ENCODE assay signal across 7 mouse cellular contexts in genomic region chr3:122619931-122620284, GRCm38 (mm10). TPM values are rescaled to one million over a fixed set of nuclear protein-coding genes. Genes with fewer than 3 reads are reported as not detected.
DNase-seq lines count a peak whose midpoint lies in the region; ATAC-seq lines count a peak whose summit lies in the region.

No protein-coding gene starts in this region.

- DNase-seq in thymus, adult 18-20 months, result peak; percentile 11 to 18
- DNase-seq in thymus, postnatal 4 days, result no peak
- DNase-seq in intestine, embryonic 14.5 days (ENCODE audit: low spot score), result no peak
- DNase-seq in natural killer cell, adult 2 months (ENCODE audit: low spot score in 2 of 2), result no peak
- DNase-seq in adrenal gland, adult 2 months, result no peak

- H3K4me1 ChIP-seq in embryonic facial prominence, embryonic 15.5 days, result peaks cover 18% of the 10 kb centered on the region
- peaks cover 24% of the 10 kb centered on the region for H3K4me1 ChIP-seq in intestine, embryonic 14.5 days (replicated peaks; ENCODE audit: control insufficient read depth, insufficient read depth, low read length)
- H3K4me1 ChIP-seq in midbrain, embryonic 13.5 days (replicated peaks), result peaks cover 41% of the 10 kb centered on the region

- H3K9ac ChIP-seq in embryonic facial prominence, embryonic 15.5 days, result peak overlapping the region; percentile 93
- H3K9ac ChIP-seq in intestine, embryonic 14.5 days (ENCODE audit: low read length), result peak overlapping the region; percentile 98
- H3K9ac ChIP-seq in midbrain, embryonic 13.5 days (replicated peaks), result peak overlapping the region; percentile 100

- WGBS in embryonic facial prominence, embryonic 15.5 days, result under 1% methylated on average over 20 of the region's 20 CpGs
- under 1% methylated on average over 20 of the region's 20 CpGs for WGBS in intestine, embryonic 14.5 days
- WGBS in midbrain, embryonic 13.5 days, result under 1% methylated on average over 20 of the region's 20 CpGs

- no peaks in the 10 kb centered on the region for H3K9me3 ChIP-seq in embryonic facial prominence, embryonic 15.5 days (replicated peaks)
- H3K9me3 ChIP-seq in intestine, embryonic 14.5 days (ENCODE audit: control insufficient read depth, low read length), result no peaks in the 10 kb centered on the region
- H3K9me3 ChIP-seq in midbrain, embryonic 13.5 days, result no peaks in the 10 kb centered on the region

- peak; percentile 61 for ATAC-seq in embryonic facial prominence, embryonic 15.5 days (ENCODE audit: insufficient number of reproducible peaks, low FRiP score, low TSS enrichment, low read depth)
- ATAC-seq in intestine, embryonic 14.5 days (replicated peaks; ENCODE audit: low FRiP score, low TSS enrichment, low read depth), result no peak; the same call in 1 of the 2 replicates
- no peak; the same call in none of the 2 replicates for ATAC-seq in midbrain, embryonic 13.5 days

- no peaks in the 10 kb centered on the region for H3K36me3 ChIP-seq in embryonic facial prominence, embryonic 15.5 days
- no peaks in the 10 kb centered on the region for H3K36me3 ChIP-seq in intestine, embryonic 14.5 days (ENCODE audit: control insufficient read depth, insufficient read depth, low read length)
- no peaks in the 10 kb centered on the region for H3K36me3 ChIP-seq in midbrain, embryonic 13.5 days

- H3K27ac ChIP-seq in embryonic facial prominence, embryonic 15.5 days (replicated peaks), result peak overlapping the region; percentile 97
- peak overlapping the region; percentile 96 for H3K27ac ChIP-seq in intestine, embryonic 14.5 days (ENCODE audit: low read depth)
- H3K27ac ChIP-seq in midbrain, embryonic 13.5 days, result peak overlapping the region; percentile 99

- H3K27me3 ChIP-seq in embryonic facial prominence, embryonic 15.5 days, result no peaks in the 10 kb centered on the region
- no peaks in the 10 kb centered on the region for H3K27me3 ChIP-seq in intestine, embryonic 14.5 days (replicated peaks; ENCODE audit: control insufficient read depth, insufficient read depth, low read length)
- no peaks in the 10 kb centered on the region for H3K27me3 ChIP-seq in midbrain, embryonic 13.5 days

- H3K4me2 ChIP-seq in embryonic facial prominence, embryonic 15.5 days (replicated peaks), result peak overlapping the region; percentile 83
- H3K4me2 ChIP-seq in intestine, embryonic 14.5 days (ENCODE audit: low read length), result peak overlapping the region; percentile 87
- peak overlapping the region; percentile 73 for H3K4me2 ChIP-seq in midbrain, embryonic 13.5 days (replicated peaks)

- H3K4me3 ChIP-seq in embryonic facial prominence, embryonic 15.5 days (replicated peaks), result peak overlapping the region; percentile 98
- H3K4me3 ChIP-seq in intestine, embryonic 14.5 days (ENCODE audit: low read depth, low read length), result peak overlapping the region; percentile 87
- H3K4me3 ChIP-seq in midbrain, embryonic 13.5 days (replicated peaks), result peak overlapping the region; percentile 98

RNA-seq across cellular contexts. Expression of gene Fnbp1l, which starts 0.4 kb away (rescaled TPM):
- 37.3 and 41.1 TPM in 2 replicates for polyA plus RNA-seq in embryonic facial prominence, embryonic 15.5 days (2015; fragmentation: Nextera tagmentation; extraction: Ambion mirVana)
- polyA plus RNA-seq in intestine, embryonic 14.5 days (2014; fragmentation: Nextera tagmentation; extraction: Ambion mirVana), result 52.9 and 53.3 TPM in 2 replicates
- polyA plus RNA-seq in midbrain, embryonic 13.5 days (2015; fragmentation: Nextera tagmentation; extraction: Ambion mirVana), result 214 and 234 TPM in 2 replicates
- 10 to 100 TPM; 16.3 to 22.0 TPM for total RNA-seq in adrenal gland, adult 2 months (2021)
- polyA plus RNA-seq in adrenal gland, adult 2 months (2012; rRNA removed), result 1.4 TPM in 2 replicates

Comparison
In these comparisons a context has a peak if more than half of its experiments do, and no peak if none do; other contexts are left out.
1. DNase-seq: peak in thymus, adult 18-20 months (2 of 2); none in thymus, postnatal 4 days (single experiment), intestine, embryonic 14.5 days (single experiment), natural killer cell, adult 2 months (0 of 2) and adrenal gland, adult 2 months (single experiment).
2. RNA of gene Fnbp1l, which starts 0.4 kb away (polyA plus RNA-seq): 214 to 234 TPM in midbrain, embryonic 13.5 days, 52.9 to 53.3 TPM in intestine, embryonic 14.5 days and 37.3 to 41.1 TPM in embryonic facial prominence, embryonic 15.5 days; 1.4 TPM in adrenal gland, adult 2 months; every median in the first group is over 10 times any median in the second.
3. Peak in every context shown above with its lines, with median percentiles within 50 percentile points of each other: H3K27ac ChIP-seq, H3K4me2 ChIP-seq, H3K4me3 ChIP-seq and H3K9ac ChIP-seq.